Mouse (Mus musculus): ENCODE measurements at regions not wholly inside any gene's neighbourhood (a gene's known extent, or its start where the extent isn't known, plus 50 kb on each side); places are given as distances from the start of the nearest gene placed in this dataset.

DNA sequence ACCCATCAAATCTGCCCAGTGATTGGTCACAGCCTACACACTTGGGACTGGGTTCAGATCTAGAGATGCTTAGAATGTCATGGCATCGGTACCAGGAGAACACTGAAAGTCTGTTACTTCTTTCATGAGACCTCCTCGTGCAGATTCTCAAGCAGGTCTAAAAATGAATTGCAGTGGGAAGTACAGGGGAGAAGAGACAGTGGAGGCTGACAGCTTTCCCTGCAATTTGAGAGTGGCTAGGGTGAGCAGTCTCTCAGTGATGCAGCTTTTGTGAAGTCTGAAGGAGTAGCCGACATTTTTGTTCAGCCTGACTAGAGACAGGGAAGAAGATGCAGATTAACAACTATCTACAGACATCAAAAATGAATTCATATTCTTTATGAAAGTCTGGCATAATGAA is 112.5 kb downstream of the Fam198b start:
- Histone ChIP-seq H3K79me3 (ENCODE audit: low read depth) (no peaks in the 10 kb centered on the region), H3K4me3 (ENCODE audit: insufficient read depth, poor library complexity, severe bottlenecking) (no peak overlapping the region), H3K36me3 (ENCODE audit: control insufficient read depth, insufficient read depth) (no peaks in the 10 kb centered on the region), H3K79me2 (ENCODE audit: control insufficient read depth, insufficient read depth) (no peaks in the 10 kb centered on the region), H3ac (ENCODE audit: control insufficient read depth, insufficient read length, low read depth) (no peak overlapping the region), H3K27me3 (ENCODE audit: control insufficient read depth, insufficient read depth, insufficient read length) (no peaks in the 10 kb centered on the region)
- TF ChIP-seq FOSL1 (IDR thresholded peaks at IDR 0.05; ENCODE audit: insufficient read depth, low read length, poor library complexity, severe bottlenecking): no peak
- no peak for TF ChIP-seq CTCF (IDR thresholded peaks at IDR 0.05; ENCODE audit: control insufficient read depth, insufficient read depth, insufficient read length)
- TF ChIP-seq CEBPB (IDR thresholded peaks at IDR 0.05; ENCODE audit: low read depth): no peak
- TF ChIP-seq MAX (IDR thresholded peaks at IDR 0.05): no peak
- no peak for TF ChIP-seq USF1 (IDR thresholded peaks at IDR 0.05; ENCODE audit: low read depth)
- no peak for TF ChIP-seq MYOG (IDR thresholded peaks at IDR 0.05; ENCODE audit: control insufficient read depth, extremely low read depth, insufficient read length)
- no peak for TF ChIP-seq MYOD1 (IDR thresholded peaks at IDR 0.05; ENCODE audit: control insufficient read depth, insufficient read length, low read depth)

DNA sequence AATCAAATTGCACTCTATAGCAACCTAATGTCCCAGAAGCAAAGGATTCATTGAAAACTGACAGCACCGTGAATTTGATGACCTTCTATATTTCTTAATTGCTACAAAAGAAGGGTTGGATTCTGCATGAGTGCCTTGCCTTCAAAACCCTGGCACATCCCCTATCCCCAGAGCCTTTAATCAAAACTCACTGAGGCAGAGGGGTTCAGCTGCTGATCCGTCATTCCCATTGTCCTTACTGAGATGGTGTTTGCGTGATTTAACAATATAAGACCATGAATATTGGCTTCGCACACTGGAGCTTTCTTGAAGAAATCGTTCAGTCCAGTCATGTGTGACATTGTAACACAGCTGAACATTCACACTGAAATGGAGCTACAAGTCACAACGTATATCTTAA is 118.0 kb downstream of the Fam198b start:
- Histone ChIP-seq H3K36me3 (ENCODE audit: control insufficient read depth, insufficient read depth) (no peaks in the 10 kb centered on the region), H3ac (ENCODE audit: control insufficient read depth, insufficient read length, low read depth) (no peak overlapping the region), H3K79me2 (ENCODE audit: control insufficient read depth, insufficient read depth) (no peaks in the 10 kb centered on the region), H3K27me3 (ENCODE audit: control insufficient read depth, insufficient read depth, insufficient read length) (no peaks in the 10 kb centered on the region), H3K4me3 (ENCODE audit: insufficient read depth, poor library complexity, severe bottlenecking) (no peak overlapping the region), H3K79me3 (ENCODE audit: low read depth) (no peaks in the 10 kb centered on the region)
- TF ChIP-seq FOSL1 (IDR thresholded peaks at IDR 0.05; ENCODE audit: insufficient read depth, low read length, poor library complexity, severe bottlenecking) (no peak), CEBPB (IDR thresholded peaks at IDR 0.05; ENCODE audit: low read depth) (no peak), CTCF (IDR thresholded peaks at IDR 0.05; ENCODE audit: control insufficient read depth, insufficient read depth, insufficient read length) (no peak), USF1 (IDR thresholded peaks at IDR 0.05; ENCODE audit: low read depth) (no peak), MAX (IDR thresholded peaks at IDR 0.05) (no peak), MYOD1 (IDR thresholded peaks at IDR 0.05; ENCODE audit: control insufficient read depth, insufficient read length, low read depth) (no peak), MYOG (IDR thresholded peaks at IDR 0.05; ENCODE audit: control insufficient read depth, extremely low read depth, insufficient read length) (no peak)

DNA sequence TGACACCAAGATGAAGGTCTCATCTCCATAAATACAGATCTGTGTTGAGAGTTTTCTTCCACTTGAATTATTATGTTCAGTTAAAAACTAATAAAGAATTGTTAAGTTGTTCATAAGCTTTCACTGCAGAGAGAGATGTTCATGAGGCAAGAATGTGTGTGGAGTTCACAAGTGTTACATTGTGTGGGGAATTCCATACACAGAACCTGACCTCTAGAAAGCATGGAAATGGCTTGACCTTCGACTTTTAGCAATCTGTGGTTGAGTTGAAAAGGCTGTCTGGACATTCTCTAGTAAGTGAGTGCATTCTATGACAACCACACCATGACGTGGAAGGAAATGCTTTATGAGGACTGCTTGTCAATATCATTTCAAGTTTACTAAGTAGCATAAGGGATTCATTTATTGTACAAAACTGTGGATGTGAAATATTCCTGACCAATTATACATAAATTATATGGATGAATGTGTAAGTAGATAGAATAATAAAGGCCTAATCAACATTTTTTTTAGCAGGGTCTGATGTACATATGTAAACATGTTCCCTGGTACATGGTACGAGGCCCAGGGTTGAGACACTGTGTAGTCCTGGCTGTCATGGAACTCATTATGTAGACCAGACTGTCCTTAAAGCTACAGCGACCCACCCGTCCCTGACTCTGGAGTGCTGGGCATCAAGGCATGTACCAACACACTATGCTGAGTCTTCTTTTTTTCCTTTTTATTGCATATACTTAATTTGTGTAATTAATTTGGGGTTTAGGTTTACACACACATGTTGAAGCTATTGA is 119.2 kb downstream of the Fam198b start:
- H3K36me3 ChIP-seq (ENCODE audit: control insufficient read depth, insufficient read depth): no peaks in the 10 kb centered on the region
- no peak for TF ChIP-seq MYOG (IDR thresholded peaks at IDR 0.05; ENCODE audit: control insufficient read depth, extremely low read depth, insufficient read length)
- no peak for TF ChIP-seq CTCF (IDR thresholded peaks at IDR 0.05; ENCODE audit: control insufficient read depth, insufficient read depth, insufficient read length)
- peak; percentile 3 for TF ChIP-seq FOSL1 (IDR thresholded peaks at IDR 0.05; ENCODE audit: insufficient read depth, low read length, poor library complexity, severe bottlenecking)
- no peaks in the 10 kb centered on the region for H3K79me2 ChIP-seq (ENCODE audit: control insufficient read depth, insufficient read depth)
- no peak overlapping the region for H3ac ChIP-seq (ENCODE audit: control insufficient read depth, insufficient read length, low read depth)
- H3K27me3 ChIP-seq (ENCODE audit: control insufficient read depth, insufficient read depth, insufficient read length): no peaks in the 10 kb centered on the region
- H3K4me3 ChIP-seq (ENCODE audit: insufficient read depth, poor library complexity, severe bottlenecking): no peak overlapping the region
- no peaks in the 10 kb centered on the region for H3K79me3 ChIP-seq (ENCODE audit: low read depth)

DNA sequence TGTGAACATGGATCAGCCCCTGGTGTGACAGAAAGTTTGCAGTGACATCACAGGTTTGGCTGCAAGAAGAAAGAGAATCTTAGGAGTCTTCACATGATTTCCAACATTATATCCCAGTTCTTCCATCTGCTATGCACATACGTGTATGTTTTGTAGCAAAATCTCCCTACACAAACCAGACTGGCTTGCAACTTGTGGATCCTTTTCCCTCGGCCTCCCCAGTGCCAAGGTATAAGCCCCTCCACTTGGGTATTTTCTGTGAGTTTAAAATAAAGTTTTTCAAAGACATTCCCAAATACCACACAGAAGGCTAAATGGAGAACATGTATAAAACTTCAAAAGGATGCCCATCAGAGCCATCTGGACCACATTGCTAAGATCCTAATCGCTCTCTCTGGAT is 120.2 kb downstream of the Fam198b start:
- no peaks in the 10 kb centered on the region for H3K79me2 ChIP-seq (ENCODE audit: control insufficient read depth, insufficient read depth)
- no peaks in the 10 kb centered on the region for H3K36me3 ChIP-seq (ENCODE audit: control insufficient read depth, insufficient read depth)
- H3K79me3 ChIP-seq (ENCODE audit: low read depth): no peaks in the 10 kb centered on the region
- H3K27me3 ChIP-seq (ENCODE audit: control insufficient read depth, insufficient read depth, insufficient read length): no peaks in the 10 kb centered on the region
- no peak overlapping the region for H3K4me3 ChIP-seq (ENCODE audit: insufficient read depth, poor library complexity, severe bottlenecking)
- no peak overlapping the region for H3ac ChIP-seq (ENCODE audit: control insufficient read depth, insufficient read length, low read depth)
- TF ChIP-seq CTCF (IDR thresholded peaks at IDR 0.05; ENCODE audit: control insufficient read depth, insufficient read depth, insufficient read length): no peak
- no peak for TF ChIP-seq MYOD1 (IDR thresholded peaks at IDR 0.05; ENCODE audit: control insufficient read depth, insufficient read length, low read depth)

DNA sequence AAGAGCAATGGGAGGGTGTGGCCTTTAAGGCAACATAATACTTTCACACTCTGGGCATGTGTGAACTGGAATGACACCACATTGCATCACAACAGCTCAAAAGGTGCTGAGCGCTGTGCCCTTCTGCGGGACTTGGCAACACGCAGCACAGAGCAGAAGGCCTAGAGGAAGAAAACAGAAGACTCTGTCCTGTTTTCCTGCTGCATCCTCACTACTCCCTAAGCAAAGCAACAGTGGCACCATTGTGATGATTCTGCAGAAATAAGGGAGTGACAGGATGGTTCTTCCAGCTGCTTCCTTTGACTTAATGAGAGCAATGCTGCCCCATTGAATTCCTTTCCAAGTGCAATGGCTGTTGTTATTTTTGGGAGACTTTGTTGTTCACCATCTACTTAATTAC is 120.6 kb downstream of the Fam198b start:
- Histone ChIP-seq H3ac (ENCODE audit: control insufficient read depth, insufficient read length, low read depth) (no peak overlapping the region), H3K4me3 (ENCODE audit: insufficient read depth, poor library complexity, severe bottlenecking) (no peak overlapping the region), H3K27me3 (ENCODE audit: control insufficient read depth, insufficient read depth, insufficient read length) (no peaks in the 10 kb centered on the region), H3K79me3 (ENCODE audit: low read depth) (no peaks in the 10 kb centered on the region), H3K79me2 (ENCODE audit: control insufficient read depth, insufficient read depth) (no peaks in the 10 kb centered on the region), H3K36me3 (ENCODE audit: control insufficient read depth, insufficient read depth) (no peaks in the 10 kb centered on the region)
- peak; percentile 35 for TF ChIP-seq CEBPB (IDR thresholded peaks at IDR 0.05; ENCODE audit: low read depth)
- no peak for TF ChIP-seq MYOD1 (IDR thresholded peaks at IDR 0.05; ENCODE audit: control insufficient read depth, insufficient read length, low read depth)
- no peak for TF ChIP-seq MYOG (IDR thresholded peaks at IDR 0.05; ENCODE audit: control insufficient read depth, extremely low read depth, insufficient read length)
- TF ChIP-seq FOSL1 (IDR thresholded peaks at IDR 0.05; ENCODE audit: insufficient read depth, low read length, poor library complexity, severe bottlenecking): no peak

DNA sequence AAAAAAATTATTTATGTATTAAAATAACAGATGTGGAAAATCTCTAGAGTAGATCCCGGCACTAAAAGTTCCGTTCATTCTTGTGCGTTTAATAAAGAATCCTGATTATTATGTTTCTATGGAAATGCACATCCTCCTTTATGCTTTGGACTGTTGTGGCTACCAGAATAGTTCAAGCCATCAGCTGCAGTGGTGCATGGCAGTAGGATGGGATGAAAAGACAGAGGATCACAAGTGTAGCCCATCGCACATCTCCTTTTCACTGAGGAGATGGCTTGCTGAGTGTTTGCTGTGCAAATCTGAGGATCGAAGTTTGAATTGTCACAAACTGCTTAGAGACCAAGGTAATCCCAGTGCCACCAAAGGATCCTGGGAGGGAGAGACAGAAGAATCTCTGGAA is 121.0 kb downstream of the Fam198b start:
- Histone ChIP-seq H3K36me3 (ENCODE audit: control insufficient read depth, insufficient read depth) (no peaks in the 10 kb centered on the region), H3ac (ENCODE audit: control insufficient read depth, insufficient read length, low read depth) (no peak overlapping the region), H3K27me3 (ENCODE audit: control insufficient read depth, insufficient read depth, insufficient read length) (no peaks in the 10 kb centered on the region), H3K79me2 (ENCODE audit: control insufficient read depth, insufficient read depth) (no peaks in the 10 kb centered on the region), H3K4me3 (ENCODE audit: insufficient read depth, poor library complexity, severe bottlenecking) (no peak overlapping the region), H3K79me3 (ENCODE audit: low read depth) (no peaks in the 10 kb centered on the region)
- TF ChIP-seq CEBPB (IDR thresholded peaks at IDR 0.05; ENCODE audit: low read depth) (no peak), MYOD1 (IDR thresholded peaks at IDR 0.05; ENCODE audit: control insufficient read depth, insufficient read length, low read depth) (no peak), FOSL1 (IDR thresholded peaks at IDR 0.05; ENCODE audit: insufficient read depth, low read length, poor library complexity, severe bottlenecking) (no peak), MAX (IDR thresholded peaks at IDR 0.05) (no peak), MYOG (IDR thresholded peaks at IDR 0.05; ENCODE audit: control insufficient read depth, extremely low read depth, insufficient read length) (no peak)

All from C2C12 (cell line).